In the genomic region with DNA sequence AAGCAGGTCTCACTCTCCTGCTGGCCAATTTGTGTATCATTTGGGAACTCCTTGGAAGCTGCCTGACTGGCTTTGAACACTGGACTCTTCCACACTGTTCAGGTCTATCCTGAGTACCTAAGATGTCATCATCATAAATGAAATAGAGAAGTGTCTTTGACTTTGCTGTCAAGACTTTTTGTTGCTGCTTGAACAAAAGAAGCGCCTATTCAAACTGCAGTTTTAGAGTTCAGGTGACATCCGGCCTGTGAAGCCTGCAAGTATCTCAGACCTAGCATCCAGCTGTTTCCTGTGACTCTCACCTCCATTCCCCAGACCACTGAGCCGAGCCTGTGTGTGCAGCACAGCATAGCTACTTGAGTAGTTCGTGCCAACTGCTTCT, we compare ENCODE assay signal across 8 mouse cellular contexts. TPM values are rescaled to one million over a fixed set of nuclear protein-coding genes. Genes with fewer than 3 reads are reported as not detected.
DNase-seq lines count a peak whose midpoint lies in the region; ATAC-seq and TF ChIP-seq lines count a peak whose summit lies in the region.

No protein-coding gene starts in this region.

- TF ChIP-seq EP300 in liver, postnatal 0 days (IDR thresholded peaks at IDR 0.05; ENCODE audit: low read depth): no peak

- H3K9ac ChIP-seq in embryonic facial prominence, embryonic 13.5 days: peak overlapping the region; percentile 56
- peak overlapping the region; percentile 39; the same call in 1 of the 2 replicates for H3K9ac ChIP-seq in liver, postnatal 0 days (replicated peaks)

- 40% methylated on average over 4 of the region's 4 CpGs for whole genome bisulfite sequencing in embryonic facial prominence, embryonic 13.5 days
- WGBS in liver, postnatal 0 days (ENCODE audit: insufficient replicate concordance): 40% methylated on average over 4 of the region's 4 CpGs
- 8% methylated on average over 4 of the region's 4 CpGs for WGBS in small intestine, adult 2 months

- DNase-seq in gastrocnemius, adult 2 months: no peak
- DNase-seq in gastrocnemius, postnatal 10 days: no peak
- peak; percentile 33 for DNase-seq in liver, postnatal 0 days
- no peak for DNase-seq in urinary bladder, postnatal 10 days (ENCODE audit: low spot score)

- H3K4me1 ChIP-seq in embryonic facial prominence, embryonic 13.5 days: peaks cover 33% of the 10 kb centered on the region
- H3K4me1 ChIP-seq in liver, postnatal 0 days (ENCODE audit: insufficient read depth): peaks cover 20% of the 10 kb centered on the region
- H3K4me1 ChIP-seq in small intestine, adult 2 months (ENCODE audit: control insufficient read depth, insufficient read depth, insufficient read length, low read length): peaks cover 27% of the 10 kb centered on the region

- ATAC-seq in embryonic facial prominence, embryonic 13.5 days (ENCODE audit: insufficient number of reproducible peaks, insufficient read depth, low FRiP score, low TSS enrichment, low read depth): no peak
- ATAC-seq in inflammation-experienced regulatory T-cells, adult 6 months: peak; percentile 4
- no peak for ATAC-seq in liver, postnatal 0 days
- ATAC-seq in monocyte, adult 5-6 weeks (replicated peaks; ENCODE audit: insufficient number of reproducible peaks, low FRiP score, low TSS enrichment, poor library complexity, severe bottlenecking): no peak

- H3K4me3 ChIP-seq in gastrocnemius, adult 2 months: peak overlapping the region; percentile 73
- peak overlapping the region; percentile 58 for H3K4me3 ChIP-seq in embryonic facial prominence, embryonic 13.5 days
- peak overlapping the region; percentile 52 for H3K4me3 ChIP-seq in liver, postnatal 0 days (ENCODE audit: low read depth, low read length)
- H3K4me3 ChIP-seq in small intestine, adult 2 months (ENCODE audit: low read depth, low read length): peak overlapping the region; percentile 45

- TF ChIP-seq CTCF in gastrocnemius, adult 2 months (IDR thresholded peaks at IDR 0.05): no peak
- no peak for TF ChIP-seq CTCF in liver, postnatal 0 days (IDR thresholded peaks at IDR 0.05; ENCODE audit: low read depth)
- TF ChIP-seq CTCF in small intestine, adult 2 months (IDR thresholded peaks at IDR 0.05; ENCODE audit: extremely low read depth, insufficient read length, insufficient replicate concordance, low read depth, low read length): no peak

- H3K36me3 ChIP-seq in embryonic facial prominence, embryonic 13.5 days: peaks cover 40% of the 10 kb centered on the region
- peaks cover 38% of the 10 kb centered on the region for H3K36me3 ChIP-seq in liver, postnatal 0 days (replicated peaks; ENCODE audit: insufficient read depth, low read length)
- peaks cover 33% of the 10 kb centered on the region for H3K36me3 ChIP-seq in small intestine, adult 2 months (ENCODE audit: control insufficient read depth, insufficient read depth, low read length)

- no peaks in the 10 kb centered on the region for H3K9me3 ChIP-seq in embryonic facial prominence, embryonic 13.5 days
- no peaks in the 10 kb centered on the region for H3K9me3 ChIP-seq in liver, postnatal 0 days (ENCODE audit: low read length)

- H3K27me3 ChIP-seq in embryonic facial prominence, embryonic 13.5 days: no peaks in the 10 kb centered on the region
- no peaks in the 10 kb centered on the region for H3K27me3 ChIP-seq in liver, postnatal 0 days (ENCODE audit: insufficient read depth, low read length)
- H3K27me3 ChIP-seq in small intestine, adult 2 months (ENCODE audit: control insufficient read depth, insufficient read depth, low read length): no peaks in the 10 kb centered on the region

- intact Hi-C loops in gastrocnemius, adult 2 months (cut with DNase I): loop anchor here (5.0 kb wide), 1 partner anchor 201 kb away; no protein-coding TSS in a partner anchor

- H3K27ac ChIP-seq in gastrocnemius, adult 2 months: peak overlapping the region; percentile 69
- H3K27ac ChIP-seq in embryonic facial prominence, embryonic 13.5 days: no peak overlapping the region
- H3K27ac ChIP-seq in liver, postnatal 0 days (ENCODE audit: low read depth): no peak overlapping the region
- peak overlapping the region; percentile 11; the same call in 1 of the 2 replicates for H3K27ac ChIP-seq in small intestine, adult 2 months (ENCODE audit: insufficient read depth, low read depth, low read length)

- no peak for TF ChIP-seq POLR2A in small intestine, adult 2 months (IDR thresholded peaks at IDR 0.05; ENCODE audit: low read depth, low read length)

- peak overlapping the region; percentile 82 for H3K4me2 ChIP-seq in embryonic facial prominence, embryonic 13.5 days
- H3K4me2 ChIP-seq in liver, postnatal 0 days (ENCODE audit: low read depth, low read length): peak overlapping the region; percentile 70

RNA-seq across cellular contexts. Expression of a gene that starts 4.1 kb away (rescaled TPM):
- total RNA-seq in gastrocnemius, adult 2 months (2021): 10 to 100 TPM; 12.8 to 15.0 TPM
- 10 to 100 TPM; 39.6 to 45.7 TPM for total RNA-seq in gastrocnemius, postnatal 10 days (2021)
- polyA plus RNA-seq in embryonic facial prominence, embryonic 13.5 days (2015; fragmentation: Nextera tagmentation; extraction: Ambion mirVana): 83.5 and 84.5 TPM in 2 replicates
- polyA plus RNA-seq in inflammation-experienced regulatory T-cells, adult 6 months (2017; shearing (Covaris generic)): 100 to 1,000 TPM; 133 to 334 (median 288) TPM
- 30.4 and 37.3 TPM in 2 replicates for polyA plus RNA-seq in liver, postnatal 0 days (2015; fragmentation: Nextera tagmentation; extraction: Ambion mirVana)
- 8.3 and 32.7 TPM in 2 replicates for polyA plus RNA-seq in small intestine, adult 2 months (2012; rRNA removed)
- total RNA-seq in monocyte, adult 5-6 weeks (2017): 595 to 720 TPM (median 610 TPM) in 3 replicates

Comparison
In these comparisons a context has a peak if more than half of its experiments do, and no peak if none do; other contexts are left out.
1. H3K27ac ChIP-seq: peak in gastrocnemius, adult 2 months (single experiment) and small intestine, adult 2 months (single experiment); none in embryonic facial prominence, embryonic 13.5 days (single experiment) and liver, postnatal 0 days (single experiment).
2. Peak in every context shown above with its lines, with median percentiles within 50 percentile points of each other: H3K4me3 ChIP-seq.